Mouse (Mus musculus) CD8-positive naive resting alpha-beta T cell, adult 2 months (primary cell): Measurements from ENCODE around the gene Gm5475.
"Not testable (repeated sequence)": the region's sequence is repeated elsewhere in the genome, so short reads cannot be mapped to it uniquely, and the experiment has no call there.

Source experiments
- DNase-seq, 2 experiments: peaks; one replicate each; pipeline ENCODE4 v3.0.0; 2022; ENCODE audit warnings: low read depth in 2 of 2, low spot score in 2 of 2

Gm5475 gene

DNA sequence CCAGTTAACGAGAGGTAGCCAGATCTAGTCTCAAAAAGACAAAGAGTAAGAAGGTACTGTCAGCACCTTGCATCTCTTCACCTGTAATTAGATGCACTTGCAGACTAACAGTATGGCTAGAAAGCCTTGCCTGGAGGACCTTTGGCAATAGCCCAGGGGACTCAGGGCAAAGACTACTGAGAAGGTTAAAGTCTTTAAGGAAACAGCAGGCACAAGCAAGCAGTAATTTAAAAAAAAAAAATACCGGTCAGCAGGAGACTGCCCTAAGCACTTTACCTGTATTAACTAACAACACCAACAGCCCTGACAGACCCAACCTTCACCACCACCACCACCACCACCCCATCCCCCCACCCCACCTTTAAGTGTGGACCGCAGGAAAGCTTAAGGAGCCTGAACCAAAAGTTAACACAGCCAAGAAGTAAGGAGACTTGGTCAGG lies at the start of gene Gm5475:
Gm5475 (plus strand) TSS at position 390 of the 440 bp plus-strand sequence.
- DNase-seq = not testable (repeated sequence)

DNA sequence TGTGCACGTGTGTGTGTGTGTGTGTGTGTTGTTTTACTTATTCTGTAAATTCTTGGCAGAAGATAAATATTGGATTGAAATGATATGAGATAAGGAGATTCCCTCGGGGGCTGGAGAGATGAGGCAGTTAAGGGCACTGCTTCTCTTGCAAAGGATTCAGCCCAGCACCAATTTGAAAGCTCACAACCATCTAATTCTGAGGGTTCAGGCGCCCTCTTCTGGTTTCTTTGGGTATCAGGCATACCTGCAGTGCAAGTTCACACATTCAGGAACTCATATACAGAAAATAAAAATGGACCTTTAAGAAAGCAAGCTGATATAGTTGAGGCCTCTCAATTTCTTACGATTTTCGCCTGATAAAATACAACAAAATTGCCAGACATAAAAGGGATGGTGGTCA lies 46.9 kb upstream of the Gm5475 start:
- peak in 1 of 2 experiments; percentile 9 for DNase-seq

DNA sequence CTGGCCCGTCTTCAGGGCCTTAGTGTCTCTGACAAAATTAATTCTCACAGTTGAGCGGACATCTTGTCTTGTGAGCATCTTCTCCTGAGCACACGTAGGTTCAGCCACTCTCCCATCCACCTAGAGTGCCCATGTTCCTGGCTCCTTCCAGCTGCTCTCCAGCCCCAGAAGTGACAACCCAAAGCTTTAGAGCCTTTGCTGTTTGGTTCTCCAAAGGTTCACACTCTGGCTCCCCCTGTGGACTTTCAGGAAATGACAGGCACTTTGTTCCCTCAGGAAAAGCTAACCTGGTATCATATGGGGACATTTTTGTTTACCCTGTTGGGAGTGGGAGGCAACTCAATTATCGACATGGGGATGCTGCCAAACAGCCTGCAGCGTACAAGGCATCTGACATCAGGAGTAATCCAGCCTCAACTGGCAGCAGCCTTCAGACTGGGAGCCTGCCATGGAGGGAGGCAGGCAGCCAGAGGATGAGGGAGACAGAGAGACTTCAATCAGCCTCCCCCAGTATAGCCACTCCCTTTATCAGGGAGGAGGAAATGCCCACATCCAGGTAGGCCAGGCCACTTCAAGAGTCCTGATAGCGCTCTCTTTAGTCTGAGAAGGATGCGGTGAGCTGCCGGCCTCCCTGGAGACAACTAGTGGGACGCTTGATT lies 44.0 kb upstream of the Gm5475 start:
- not testable (repeated sequence) for DNase-seq

GRCm38 (mm10) chr15:100379658-100380057 lies 42.3 kb upstream of the Gm5475 start:
- DNase-seq = no peak

DNA sequence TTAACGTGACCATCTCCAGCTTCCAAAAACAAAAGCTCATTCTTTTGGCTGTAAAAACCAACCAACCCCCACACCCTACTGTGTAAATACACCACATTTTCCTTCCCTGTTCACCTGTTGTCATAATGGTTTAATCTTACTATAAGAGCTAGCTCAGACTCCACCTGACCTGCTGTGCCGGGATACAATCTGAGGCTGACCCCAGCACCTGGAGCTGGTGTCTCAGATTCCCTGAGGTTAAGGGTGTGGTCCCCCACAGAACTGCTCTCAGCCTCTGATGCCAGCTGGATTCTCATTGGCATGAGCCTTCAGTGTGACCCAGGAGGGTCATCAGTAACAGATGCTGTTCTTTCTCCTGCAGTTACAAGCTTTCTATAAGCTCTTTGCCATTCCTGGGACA lies 41.8 kb upstream of the Gm5475 start:
- DNase-seq = no peak

DNA sequence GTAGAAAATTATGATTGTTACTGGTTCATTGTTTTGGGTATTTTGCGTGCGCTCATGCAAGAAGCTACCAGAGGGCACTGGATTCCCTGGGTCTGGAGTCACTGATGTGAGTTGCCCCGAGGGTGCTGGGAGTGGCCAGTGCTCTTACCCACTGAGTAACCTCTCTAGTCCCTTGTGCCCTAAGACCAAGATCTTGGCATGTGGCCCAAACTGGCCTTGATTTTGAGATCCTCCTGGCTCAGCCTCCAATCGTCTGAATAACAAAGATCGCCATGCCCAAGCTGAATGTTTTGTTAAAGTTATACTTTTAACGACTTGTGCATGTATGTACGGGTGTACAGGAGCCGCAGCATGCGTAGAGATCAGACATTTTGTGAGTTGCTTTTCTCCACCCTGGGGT lies 36.2 kb upstream of the Gm5475 start:
- DNase-seq = no peak

- no peak for DNase-seq
Observed at GRCm38 (mm10) chr15:100387544-100388223, 34.3 kb upstream of the Gm5475 start.

GRCm38 (mm10) chr15:100388224-100388835 lies 33.6 kb upstream of the Gm5475 start:
- DNase-seq = no peak

DNA sequence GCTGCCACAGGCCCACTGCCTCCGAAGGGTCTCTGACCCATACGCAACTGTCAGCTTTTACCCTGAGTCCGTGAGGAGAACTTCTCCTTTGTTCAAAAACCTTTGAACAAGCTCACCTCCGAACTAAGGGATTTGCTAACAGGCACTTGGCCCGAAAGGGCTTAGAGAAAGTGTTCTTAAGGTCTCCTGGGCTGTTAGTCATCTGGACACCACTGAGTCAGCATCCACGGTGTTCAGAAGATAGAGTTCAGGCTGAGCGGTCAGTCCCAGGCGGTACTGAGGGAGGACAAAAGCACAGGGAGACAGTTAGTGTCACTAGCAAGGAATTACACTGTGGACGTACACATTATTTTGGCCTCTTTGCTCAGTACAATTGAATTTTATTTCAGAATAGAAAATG lies 33.1 kb upstream of the Gm5475 start:
- DNase-seq = no peak

- DNase-seq = no peak
Observed at GRCm38 (mm10) chr15:100391066-100391465, 30.9 kb upstream of the Gm5475 start.

- no peak for DNase-seq
Observed at GRCm38 (mm10) chr15:100391599-100391998, 30.3 kb upstream of the Gm5475 start.

GRCm38 (mm10) chr15:100393016-100393415 lies 28.9 kb upstream of the Gm5475 start:
- no peak for DNase-seq

- DNase-seq = no peak
Observed at GRCm38 (mm10) chr15:100395561-100395960, 26.4 kb upstream of the Gm5475 start.

DNA sequence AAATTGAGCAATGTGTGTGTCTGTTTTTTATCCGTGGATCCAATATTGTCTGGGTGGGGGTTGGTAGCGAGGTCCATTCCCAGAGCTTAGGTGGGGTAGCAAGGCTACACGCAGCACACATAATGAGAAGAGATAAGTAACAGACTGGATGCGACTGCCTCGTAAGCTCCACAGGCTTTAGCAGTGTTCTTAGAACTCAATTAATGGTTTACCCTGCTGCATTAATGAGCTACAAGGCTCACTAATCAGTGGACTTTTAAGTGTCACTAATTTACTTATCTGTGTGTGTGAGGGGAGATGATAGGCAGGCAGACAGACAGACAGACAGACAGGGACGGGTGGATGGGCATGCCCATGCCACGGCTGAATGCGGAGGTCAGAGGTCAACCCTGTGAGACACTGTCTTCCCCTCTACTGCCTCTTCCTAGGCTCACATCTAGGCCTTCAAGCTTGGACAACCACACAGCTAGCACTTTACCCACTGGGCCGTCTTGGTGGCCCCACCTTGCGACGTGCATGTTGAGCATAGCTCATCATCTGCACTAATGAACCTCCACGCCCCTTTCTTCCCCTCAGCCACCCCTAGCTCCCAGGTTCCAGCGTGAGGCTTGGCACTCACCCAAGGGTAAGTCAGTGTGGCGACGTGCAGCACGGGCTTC lies 21.2 kb upstream of the Gm5475 start:
- no peak for DNase-seq

DNA sequence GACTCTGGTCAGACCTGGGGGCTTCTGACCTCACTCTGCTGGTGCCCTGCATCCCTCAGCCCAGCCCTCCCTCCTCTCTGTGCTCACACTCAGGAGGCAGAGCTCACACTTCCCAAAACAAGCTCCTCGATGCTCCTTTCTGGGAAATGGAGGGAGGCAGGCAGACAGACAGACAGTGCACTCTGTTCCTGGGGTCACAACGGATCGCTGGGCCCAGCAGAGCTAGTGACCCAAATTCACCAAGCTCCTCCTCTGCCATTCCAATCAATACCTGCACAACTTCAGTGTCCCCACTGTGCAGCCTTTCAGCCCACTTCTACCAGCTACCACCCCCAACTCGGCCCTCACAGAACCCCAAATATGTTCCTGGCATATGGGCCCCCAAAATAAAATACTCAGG lies 20.1 kb upstream of the Gm5475 start:
- DNase-seq = no peak

GRCm38 (mm10) chr15:100402347-100402746 lies 19.6 kb upstream of the Gm5475 start:
- no peak for DNase-seq

DNA sequence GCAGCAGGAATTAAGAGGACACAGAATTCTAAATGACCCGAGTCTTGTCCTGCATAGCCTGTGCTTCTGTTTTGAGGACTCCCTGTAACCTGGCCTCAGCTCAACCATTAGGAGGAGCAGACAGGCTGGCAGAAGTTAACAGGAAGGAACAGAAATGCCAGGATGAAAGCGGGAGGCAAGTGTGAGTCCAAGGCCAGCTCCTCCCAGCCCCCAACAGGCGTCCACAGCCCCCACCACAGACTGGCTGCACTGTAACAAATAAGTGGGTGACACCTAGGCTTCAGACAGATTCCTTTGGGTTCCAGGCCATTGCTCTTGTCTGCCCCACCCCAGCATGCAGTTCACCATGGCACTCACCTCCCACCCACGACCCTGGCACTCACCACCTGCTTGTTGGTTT lies 19.1 kb upstream of the Gm5475 start:
- DNase-seq = no peak

DNA sequence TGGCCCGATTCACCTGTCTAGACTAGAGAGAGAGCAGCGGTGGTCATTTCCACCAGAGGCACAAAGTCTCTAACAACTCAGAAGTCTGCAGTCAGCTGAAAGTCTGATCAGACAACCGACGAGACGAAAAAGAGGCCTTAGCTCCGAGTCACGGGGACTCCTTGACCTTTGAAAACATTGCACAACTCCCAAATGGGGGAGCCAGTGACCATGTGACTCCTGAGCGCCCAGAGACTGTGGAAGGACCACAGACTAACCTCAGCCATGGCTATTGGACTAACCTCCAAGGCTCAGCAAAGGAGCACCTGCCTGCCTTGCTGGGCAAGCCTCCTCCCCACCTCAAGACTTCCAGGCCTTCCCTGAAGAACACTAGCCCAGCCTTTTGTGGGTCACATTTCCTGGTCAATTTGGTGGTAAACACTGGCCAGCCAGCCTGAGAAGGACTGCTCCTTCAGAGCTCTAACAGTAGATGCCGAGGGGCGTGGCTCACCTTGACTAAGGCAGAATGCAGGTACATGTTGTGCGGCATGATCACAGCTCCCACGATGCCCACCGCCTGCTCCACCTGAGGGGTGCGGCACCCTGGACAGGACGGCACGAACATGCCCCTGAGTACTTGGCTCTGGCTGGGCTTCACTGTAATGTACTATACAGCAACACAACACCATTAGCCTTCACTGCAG lies 18.5 kb upstream of the Gm5475 start:
- no peak for DNase-seq

DNA sequence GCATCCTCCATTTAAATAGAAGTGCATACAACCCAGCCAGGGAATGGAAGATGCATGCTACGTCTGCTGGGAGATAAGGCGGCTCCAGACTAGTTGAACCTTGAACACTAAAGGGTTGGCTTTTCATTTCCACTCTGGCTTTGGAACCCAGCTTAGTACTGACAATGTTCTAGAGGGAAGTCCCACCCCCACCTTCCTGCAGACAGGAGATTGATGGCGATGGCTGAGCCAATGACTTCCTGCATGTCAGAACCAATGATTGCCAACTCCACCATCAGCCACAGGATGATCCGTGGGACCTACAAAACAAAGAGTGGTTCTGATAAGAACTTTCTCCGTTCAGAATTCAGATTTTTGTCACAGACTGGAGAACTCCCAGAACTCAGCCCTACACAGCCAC lies 15.9 kb upstream of the Gm5475 start:
- DNase-seq = no peak

DNA sequence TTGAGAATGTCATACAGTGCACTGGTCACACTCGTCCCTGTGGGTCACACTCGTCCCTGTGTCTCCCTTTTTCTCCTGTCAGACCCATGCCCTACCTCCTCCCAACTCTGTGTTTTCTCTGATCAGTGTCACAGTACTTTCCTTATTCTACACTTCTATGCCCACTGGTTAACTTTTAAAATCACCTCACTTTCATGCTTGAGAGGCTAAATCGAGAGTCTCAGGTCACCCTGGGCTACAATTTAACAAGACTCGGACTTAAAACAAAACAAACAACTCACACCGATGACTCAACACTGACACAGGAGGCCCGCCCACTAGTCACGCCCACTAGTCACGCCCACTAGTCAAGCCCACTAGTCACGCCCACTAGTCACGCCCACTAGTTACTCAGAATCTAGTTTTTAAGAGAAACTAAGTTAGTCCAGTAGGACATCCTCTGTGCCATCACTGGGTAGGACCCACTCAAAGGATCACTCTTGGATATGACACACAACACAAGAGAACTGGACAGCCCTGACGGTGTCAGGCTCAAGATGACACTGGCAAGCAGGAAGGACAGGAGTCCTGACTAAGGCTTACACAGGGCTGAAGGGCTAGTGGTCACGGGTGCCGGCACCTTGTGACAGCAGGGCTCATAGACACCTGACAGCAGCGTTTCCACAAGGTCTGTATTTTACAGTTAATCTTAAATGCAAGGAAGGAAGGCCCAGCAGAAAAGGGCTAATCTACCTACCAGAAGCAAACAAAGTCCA lies 10.9 kb upstream of the Gm5475 start:
- no peak for DNase-seq

- no peak for DNase-seq
Observed at GRCm38 (mm10) chr15:100411731-100412130, 10.2 kb upstream of the Gm5475 start.
